Mouse (Mus musculus): ENCODE measurements around the gene Ikbip. TPM values are rescaled to one million over a fixed set of nuclear protein-coding genes. Genes with fewer than 3 reads are reported as not detected.

The Ikbip gene
- polyA plus RNA-seq, 1 experiment from 2014 or later, result 40.2 TPM

- H3K27me3 ChIP-seq (replicated peaks), result no peaks in the 10 kb centered on the region
- H3K4me2 ChIP-seq, result peak overlapping the region; percentile 77
- WGBS, result under 1% methylated on average over 27 of the region's 27 CpGs
- peak overlapping the region; percentile 92 for H3K27ac ChIP-seq (replicated peaks)
- peak overlapping the region; percentile 95 for H3K9ac ChIP-seq
- peaks cover 30% of the 10 kb centered on the region for H3K36me3 ChIP-seq
- peak; percentile 1; the same call in 1 of the 2 replicates for ATAC-seq (ENCODE audit: extremely low read depth, insufficient number of reproducible peaks, low FRiP score, low TSS enrichment)
- H3K4me1 ChIP-seq, result peaks cover 17% of the 10 kb centered on the region
- H3K4me3 ChIP-seq, result peak overlapping the region; percentile 97
- no peaks in the 10 kb centered on the region for H3K9me3 ChIP-seq
These were observed 707 bp upstream of the Ikbip start for GRCm38 (mm10) chr10:91081959-91082507.

- Histone ChIP-seq H3K9me3 (no peaks in the 10 kb centered on the region), H3K36me3 (peaks cover 19% of the 10 kb centered on the region), H3K4me2 (peak overlapping the region; percentile 74), H3K4me3 (peak overlapping the region; percentile 97), H3K27ac (replicated peaks) (peak overlapping the region; percentile 83), H3K4me1 (peaks cover 17% of the 10 kb centered on the region), H3K27me3 (replicated peaks) (no peaks in the 10 kb centered on the region), H3K9ac (peak overlapping the region; percentile 88)
- no peak for ATAC-seq (ENCODE audit: extremely low read depth, insufficient number of reproducible peaks, low FRiP score, low TSS enrichment)
- WGBS, result 46% methylated on average over 12 of the region's 12 CpGs
These were observed 720 bp downstream of the Ikbip start for GRCm38 (mm10) chr10:91083393-91083927.

GRCm38 (mm10) chr10:91092812-91093211 is 10.1 kb downstream of the Ikbip start:
- 83% methylated on average over 4 of the region's 4 CpGs for WGBS
- H3K9me3 ChIP-seq, result no peaks in the 10 kb centered on the region
- H3K27me3 ChIP-seq (replicated peaks), result no peaks in the 10 kb centered on the region
- no peak overlapping the region for H3K4me2 ChIP-seq
- no peaks in the 10 kb centered on the region for H3K4me1 ChIP-seq
- no peak overlapping the region for H3K9ac ChIP-seq
- peaks cover 42% of the 10 kb centered on the region for H3K36me3 ChIP-seq
- no peak for ATAC-seq (ENCODE audit: extremely low read depth, insufficient number of reproducible peaks, low FRiP score, low TSS enrichment)
- H3K4me3 ChIP-seq, result no peak overlapping the region
- no peak overlapping the region for H3K27ac ChIP-seq (replicated peaks)

DNA sequence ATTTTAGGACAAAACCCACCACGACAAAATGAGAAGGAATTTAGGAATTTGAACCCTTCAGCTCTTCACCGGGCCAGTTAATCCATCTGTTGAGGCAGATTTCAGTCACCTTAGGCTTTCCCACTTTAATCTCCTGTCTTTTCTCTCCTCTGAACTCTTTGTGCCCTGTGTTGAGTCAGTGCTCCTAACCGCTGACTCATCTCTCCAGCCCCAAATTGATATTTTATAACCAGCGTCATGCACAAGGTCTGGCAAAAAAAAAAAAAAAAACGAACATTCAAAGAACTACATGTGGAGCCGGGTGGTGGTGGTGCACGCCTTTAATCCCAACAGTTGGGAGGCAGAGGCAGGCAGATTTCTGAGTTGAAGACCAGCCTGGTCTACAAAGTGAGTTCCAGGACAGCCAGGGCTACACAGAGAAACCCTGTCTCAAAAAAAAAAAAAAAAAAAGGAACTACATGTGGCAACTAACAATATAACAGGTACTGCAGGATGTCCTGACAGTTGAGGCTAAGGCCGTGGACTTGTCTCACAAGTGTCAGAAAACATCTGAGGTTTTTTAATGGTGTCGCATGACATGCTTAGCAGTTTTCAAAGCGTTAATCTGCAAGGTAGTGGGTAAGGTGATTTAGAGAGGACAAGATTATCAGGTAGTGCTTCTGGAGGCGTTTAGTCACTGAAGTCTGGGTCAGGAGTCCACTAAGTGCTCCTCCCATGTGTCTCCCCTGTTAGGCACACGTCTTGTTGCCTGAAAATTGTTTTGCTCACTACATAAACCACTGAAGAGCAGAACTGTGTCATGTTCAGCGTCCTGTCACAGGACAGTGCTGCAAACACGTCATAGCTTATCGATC is 11.7 kb downstream of the Ikbip start:
- Histone ChIP-seq H3K9ac (no peak overlapping the region), H3K27ac (replicated peaks) (no peak overlapping the region), H3K4me1 (no peaks in the 10 kb centered on the region), H3K27me3 (replicated peaks) (no peaks in the 10 kb centered on the region), H3K4me3 (no peak overlapping the region), H3K36me3 (peaks cover 52% of the 10 kb centered on the region), H3K4me2 (no peak overlapping the region), H3K9me3 (no peaks in the 10 kb centered on the region)
- 81% methylated on average over 15 of the region's 15 CpGs for WGBS
- no peak for ATAC-seq (ENCODE audit: extremely low read depth, insufficient number of reproducible peaks, low FRiP score, low TSS enrichment)

GRCm38 (mm10) chr10:91098056-91098455 is 15.3 kb downstream of the Ikbip start:
- Histone ChIP-seq H3K9ac (no peak overlapping the region), H3K4me3 (no peak overlapping the region), H3K4me2 (no peak overlapping the region), H3K9me3 (no peaks in the 10 kb centered on the region), H3K27me3 (replicated peaks) (no peaks in the 10 kb centered on the region), H3K36me3 (peaks cover 76% of the 10 kb centered on the region), H3K27ac (replicated peaks) (no peak overlapping the region), H3K4me1 (no peaks in the 10 kb centered on the region)
- 88% methylated on average over 8 of the region's 8 CpGs for WGBS
- ATAC-seq (ENCODE audit: extremely low read depth, insufficient number of reproducible peaks, low FRiP score, low TSS enrichment), result no peak

GRCm38 (mm10) chr10:91100101-91100500 is 17.4 kb downstream of the Ikbip start:
- H3K4me1 ChIP-seq, result no peaks in the 10 kb centered on the region
- ATAC-seq (ENCODE audit: extremely low read depth, insufficient number of reproducible peaks, low FRiP score, low TSS enrichment), result no peak
- 86% methylated on average over 1 of the region's 1 CpGs for WGBS
- no peak overlapping the region for H3K4me3 ChIP-seq
- H3K27me3 ChIP-seq (replicated peaks), result no peaks in the 10 kb centered on the region
- H3K9me3 ChIP-seq, result no peaks in the 10 kb centered on the region
- no peak overlapping the region for H3K9ac ChIP-seq
- H3K27ac ChIP-seq (replicated peaks), result no peak overlapping the region
- no peak overlapping the region for H3K4me2 ChIP-seq
- H3K36me3 ChIP-seq, result peaks cover 59% of the 10 kb centered on the region

DNA sequence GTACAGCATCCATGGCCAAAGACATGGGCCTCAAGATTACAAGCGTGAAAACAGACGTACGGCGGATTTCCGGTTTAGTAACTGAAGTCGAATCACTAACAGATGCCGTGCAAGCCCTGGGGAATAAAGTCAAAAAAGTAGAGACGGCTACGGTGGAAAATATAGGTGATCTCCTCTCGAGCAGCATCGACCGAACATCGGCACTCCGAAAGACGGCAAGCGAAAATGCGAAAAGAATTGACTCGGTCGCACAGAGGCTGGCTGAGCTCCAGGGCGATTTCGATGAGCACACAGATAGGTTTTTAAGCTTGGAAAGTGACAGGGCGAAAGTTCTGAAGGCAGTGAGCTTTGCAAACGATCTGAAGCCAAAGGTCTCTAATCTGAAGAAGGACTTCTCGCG is 19.2 kb downstream of the Ikbip start:
- Histone ChIP-seq H3K36me3 (peaks cover 48% of the 10 kb centered on the region), H3K27me3 (replicated peaks) (no peaks in the 10 kb centered on the region), H3K9ac (no peak overlapping the region), H3K4me1 (no peaks in the 10 kb centered on the region), H3K4me2 (no peak overlapping the region), H3K27ac (replicated peaks) (no peak overlapping the region), H3K4me3 (no peak overlapping the region), H3K9me3 (no peaks in the 10 kb centered on the region; the same call in 1 of the 2 replicates)
- WGBS, result 92% methylated on average over 25 of the region's 25 CpGs
- ATAC-seq (ENCODE audit: extremely low read depth, insufficient number of reproducible peaks, low FRiP score, low TSS enrichment), result no peak

- ATAC-seq (ENCODE audit: extremely low read depth, insufficient number of reproducible peaks, low FRiP score, low TSS enrichment), result no peak
- H3K4me2 ChIP-seq, result no peak overlapping the region
- no peaks in the 10 kb centered on the region for H3K4me1 ChIP-seq
- peaks cover 40% of the 10 kb centered on the region for H3K36me3 ChIP-seq
- no peaks in the 10 kb centered on the region for H3K27me3 ChIP-seq (replicated peaks)
- H3K27ac ChIP-seq (replicated peaks), result no peak overlapping the region
- H3K4me3 ChIP-seq, result no peak overlapping the region
- H3K9ac ChIP-seq, result no peak overlapping the region
- no peaks in the 10 kb centered on the region; the same call in 1 of the 2 replicates for H3K9me3 ChIP-seq
- 82% methylated on average over 14 of the region's 14 CpGs for WGBS
These were observed 20.3 kb downstream of the Ikbip start for GRCm38 (mm10) chr10:91102799-91103590.

DNA sequence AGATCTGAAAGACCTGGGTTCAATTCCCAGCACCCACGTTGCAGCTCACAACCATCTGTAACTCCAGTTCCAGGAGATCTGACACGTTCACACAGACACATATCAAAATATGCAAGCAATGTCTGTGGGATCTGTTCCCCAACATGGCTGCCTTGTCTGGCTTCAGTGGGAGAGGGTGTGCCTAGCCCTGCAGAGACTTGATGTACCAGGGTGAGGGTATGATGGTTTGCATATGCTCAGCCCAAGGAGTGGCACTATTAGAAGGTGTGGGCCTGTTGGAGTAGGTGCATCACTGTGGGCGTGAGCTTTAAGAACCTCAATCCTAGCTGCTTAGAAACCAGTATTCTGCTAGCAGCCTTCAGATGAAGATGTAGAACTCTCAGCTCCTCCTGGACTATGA is 23.2 kb downstream of the Ikbip start:
- no peak overlapping the region for H3K27ac ChIP-seq (replicated peaks)
- H3K4me1 ChIP-seq, result no peaks in the 10 kb centered on the region
- peaks cover 19% of the 10 kb centered on the region for H3K36me3 ChIP-seq
- WGBS, result 72% methylated on average over 3 of the region's 3 CpGs
- H3K4me2 ChIP-seq, result no peak overlapping the region
- no peak overlapping the region for H3K4me3 ChIP-seq
- ATAC-seq (ENCODE audit: extremely low read depth, insufficient number of reproducible peaks, low FRiP score, low TSS enrichment), result no peak
- H3K9ac ChIP-seq, result no peak overlapping the region
- peaks cover 2% of the 10 kb centered on the region for H3K9me3 ChIP-seq
- no peaks in the 10 kb centered on the region for H3K27me3 ChIP-seq (replicated peaks)

DNA sequence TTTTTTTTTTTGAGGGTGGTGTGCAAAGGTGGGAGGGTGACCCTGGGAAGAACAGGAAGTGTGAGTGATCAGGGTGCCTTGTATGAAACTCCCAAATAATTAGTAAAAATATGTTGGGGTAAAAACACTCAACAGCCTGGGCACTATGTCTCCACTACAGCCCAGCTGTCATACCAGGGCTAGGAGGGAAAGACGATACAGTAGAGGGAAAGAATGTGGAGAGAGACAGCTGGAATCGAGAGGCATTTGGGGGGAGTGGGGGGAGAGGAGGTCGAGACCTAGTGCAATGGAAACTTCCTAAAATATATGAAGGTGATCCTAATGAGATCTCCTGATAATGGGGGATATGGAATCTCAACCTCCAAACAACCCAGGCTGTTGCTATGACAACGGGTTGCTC is 27.1 kb downstream of the Ikbip start:
- Histone ChIP-seq H3K4me1 (no peaks in the 10 kb centered on the region), H3K27me3 (replicated peaks) (no peaks in the 10 kb centered on the region), H3K9me3 (peaks cover 6% of the 10 kb centered on the region), H3K4me2 (no peak overlapping the region), H3K9ac (no peak overlapping the region), H3K27ac (replicated peaks) (no peak overlapping the region), H3K36me3 (peaks cover 32% of the 10 kb centered on the region), H3K4me3 (no peak overlapping the region)
- ATAC-seq (ENCODE audit: extremely low read depth, insufficient number of reproducible peaks, low FRiP score, low TSS enrichment), result no peak
- 67% methylated on average over 4 of the region's 4 CpGs for WGBS

DNA sequence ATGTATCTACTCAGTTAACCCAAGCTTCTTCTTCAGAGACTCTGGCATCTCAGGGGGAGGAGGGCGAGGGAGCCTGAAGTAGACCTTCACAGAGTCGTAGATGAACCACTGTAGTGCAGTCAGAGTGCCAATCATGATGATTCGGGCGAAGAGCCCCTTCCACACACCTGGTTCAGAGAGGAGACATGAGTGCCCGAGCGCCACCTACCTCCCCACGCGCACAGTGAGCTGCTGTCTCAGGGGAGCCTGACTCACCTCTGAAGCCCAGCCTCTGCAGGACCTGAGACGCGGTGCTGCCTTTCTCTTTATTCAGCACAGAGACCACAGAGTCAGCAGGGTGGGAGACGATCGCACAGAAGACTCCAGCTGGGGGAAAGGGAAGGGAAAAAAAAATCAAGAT is 34.2 kb downstream of the Ikbip start:
- Histone ChIP-seq H3K27me3 (replicated peaks) (no peaks in the 10 kb centered on the region), H3K4me3 (no peak overlapping the region), H3K27ac (replicated peaks) (no peak overlapping the region), H3K9ac (no peak overlapping the region), H3K4me2 (no peak overlapping the region), H3K36me3 (peaks cover 97% of the 10 kb centered on the region), H3K9me3 (peaks cover 3% of the 10 kb centered on the region; the same call in 1 of the 2 replicates), H3K4me1 (peaks cover 16% of the 10 kb centered on the region)
- 86% methylated on average over 12 of the region's 12 CpGs for WGBS
- no peak for ATAC-seq (ENCODE audit: extremely low read depth, insufficient number of reproducible peaks, low FRiP score, low TSS enrichment)

Measured in heart, embryonic 13.5 days (tissue).